Mouse (Mus musculus): ENCODE results near the gene Fam49a.

The Fam49a gene

GRCm38 (mm10) chr12:12274115-12274514, 12.2 kb downstream of the Fam49a start:
- DNase-seq = no peak

GRCm38 (mm10) chr12:12275124-12275779, 13.3 kb downstream of the Fam49a start:
- DNase-seq = no peak

DNA sequence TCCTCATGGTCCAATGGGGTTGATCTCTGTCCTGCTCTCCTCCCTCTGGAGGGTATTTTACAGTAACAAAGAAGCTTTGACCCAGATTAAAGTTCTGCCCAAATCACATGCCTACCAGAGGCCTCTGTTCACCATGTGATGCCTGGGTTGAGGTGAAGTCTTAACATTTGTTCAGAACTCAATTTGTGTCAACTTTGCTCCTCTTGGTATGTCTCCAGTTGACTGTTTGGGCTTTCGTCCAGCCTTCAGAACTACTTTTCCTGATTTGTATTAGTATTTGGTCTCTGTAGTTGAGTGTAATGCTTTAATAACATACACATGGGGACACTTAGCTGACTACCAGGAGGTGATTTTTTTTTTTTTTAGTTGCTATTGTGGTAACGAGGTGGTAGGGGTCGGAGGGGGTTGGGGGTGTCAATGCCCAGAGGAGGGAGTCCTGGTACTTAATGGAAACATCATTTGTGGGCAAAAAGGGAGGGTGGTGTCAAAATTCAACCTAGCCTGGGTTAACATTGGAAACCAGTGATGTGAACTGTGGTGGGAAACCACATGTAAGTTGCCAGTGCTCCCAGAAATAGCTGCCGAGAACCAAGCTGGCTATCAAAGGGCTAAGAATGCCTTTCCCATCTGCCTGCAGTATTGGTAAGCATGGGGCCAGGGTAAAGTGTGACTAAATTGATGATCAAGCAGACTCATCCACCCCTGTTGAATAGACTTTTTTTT, 16.0 kb downstream of the Fam49a start:
- DNase-seq = no peak

DNA sequence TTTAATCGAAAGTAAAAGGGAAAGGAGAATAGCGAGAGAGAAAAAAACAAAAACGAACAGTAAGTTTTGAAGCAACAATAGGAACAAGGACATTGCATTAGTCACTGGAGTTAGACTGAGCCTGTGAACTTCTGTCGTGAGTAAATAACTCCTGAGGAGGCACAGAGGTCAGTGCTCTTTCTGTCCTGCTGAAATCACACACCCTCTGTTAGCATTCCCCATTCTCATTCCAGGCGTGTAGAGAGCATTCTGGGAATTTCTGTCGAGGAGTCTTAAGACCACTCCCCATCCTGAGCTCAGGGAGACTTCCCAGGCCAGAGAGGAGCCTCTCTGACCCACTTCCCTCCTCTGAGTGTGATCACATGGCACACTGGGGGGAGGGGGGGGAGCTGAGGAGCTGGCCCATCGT, 16.5 kb downstream of the Fam49a start:
- no peak for DNase-seq

DNA sequence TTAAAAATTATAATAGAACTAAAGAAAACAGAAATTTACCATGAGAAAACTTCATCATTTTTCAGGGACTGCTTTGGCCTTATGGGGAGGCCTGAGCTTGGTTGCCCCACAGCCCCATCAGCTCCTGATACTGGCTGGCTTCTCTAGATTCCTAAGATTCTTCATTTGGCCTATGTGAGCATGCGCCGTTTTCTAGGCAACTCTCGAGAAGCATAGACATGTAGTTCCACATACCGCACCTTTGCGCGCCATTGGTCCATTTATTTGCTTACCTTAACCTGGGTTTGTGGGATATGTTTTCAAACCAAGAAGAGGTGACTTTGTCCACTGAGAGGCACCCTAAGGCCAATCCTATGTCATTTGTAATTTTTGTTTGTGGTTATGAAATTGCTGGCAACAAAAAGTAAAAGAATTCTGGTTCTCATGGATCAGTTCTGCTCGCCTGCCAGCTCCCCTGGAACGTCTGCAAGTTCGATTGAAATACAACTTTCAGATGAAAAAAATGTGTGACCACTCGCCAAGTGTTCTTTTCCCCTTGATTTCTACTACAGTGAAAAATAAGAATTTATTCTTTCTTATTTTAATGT, 21.9 kb downstream of the Fam49a start:
- no peak for DNase-seq

- DNase-seq = peak in 1 of 2 experiments; percentile 7
Measured at GRCm38 (mm10) chr12:12284521-12284920, 22.6 kb downstream of the Fam49a start.

- DNase-seq = peak in 1 of 2 experiments; percentile 9
Measured at GRCm38 (mm10) chr12:12287131-12287786, 25.3 kb downstream of the Fam49a start.

DNA sequence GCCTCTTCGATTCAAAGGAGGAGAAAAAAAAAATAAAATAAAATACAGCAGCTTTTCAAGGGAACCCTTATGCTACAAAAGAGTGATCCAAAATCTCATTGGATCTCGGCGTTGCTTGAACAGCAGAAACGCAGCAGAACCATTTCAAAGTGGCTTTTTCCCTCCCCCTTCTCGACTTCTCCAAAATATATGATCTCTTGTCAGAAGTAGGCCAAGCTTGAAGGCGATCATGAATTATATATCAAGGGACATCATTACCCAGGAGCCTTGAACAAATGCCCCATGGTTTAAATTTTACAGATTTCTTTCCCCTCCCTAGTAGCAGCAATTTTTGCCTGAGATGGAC, 25.8 kb downstream of the Fam49a start:
- DNase-seq = no peak

DNA sequence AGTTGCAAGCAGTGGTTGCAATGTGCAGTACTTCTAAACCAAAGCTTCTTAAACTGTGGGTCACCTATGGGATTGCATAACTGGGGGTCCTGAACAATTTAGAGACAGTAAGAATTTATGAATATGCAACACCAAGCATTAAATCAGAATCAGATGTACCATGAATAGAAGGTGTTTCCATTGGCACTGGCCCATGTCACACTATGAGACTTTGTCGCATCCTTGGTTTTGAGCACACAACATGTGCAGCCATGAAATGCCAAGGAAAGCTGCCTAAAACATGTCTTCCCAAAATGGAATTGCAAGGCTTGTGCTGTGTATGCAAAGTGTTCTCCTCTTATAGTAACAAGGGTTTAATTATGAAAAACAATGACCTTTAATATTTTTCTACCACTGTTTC, 26.6 kb downstream of the Fam49a start:
- no peak for DNase-seq

- DNase-seq = no peak
Measured at GRCm38 (mm10) chr12:12289636-12290035, 27.7 kb downstream of the Fam49a start.

GRCm38 (mm10) chr12:12292043-12292618, 30.2 kb downstream of the Fam49a start:
- DNase-seq = no peak

DNA sequence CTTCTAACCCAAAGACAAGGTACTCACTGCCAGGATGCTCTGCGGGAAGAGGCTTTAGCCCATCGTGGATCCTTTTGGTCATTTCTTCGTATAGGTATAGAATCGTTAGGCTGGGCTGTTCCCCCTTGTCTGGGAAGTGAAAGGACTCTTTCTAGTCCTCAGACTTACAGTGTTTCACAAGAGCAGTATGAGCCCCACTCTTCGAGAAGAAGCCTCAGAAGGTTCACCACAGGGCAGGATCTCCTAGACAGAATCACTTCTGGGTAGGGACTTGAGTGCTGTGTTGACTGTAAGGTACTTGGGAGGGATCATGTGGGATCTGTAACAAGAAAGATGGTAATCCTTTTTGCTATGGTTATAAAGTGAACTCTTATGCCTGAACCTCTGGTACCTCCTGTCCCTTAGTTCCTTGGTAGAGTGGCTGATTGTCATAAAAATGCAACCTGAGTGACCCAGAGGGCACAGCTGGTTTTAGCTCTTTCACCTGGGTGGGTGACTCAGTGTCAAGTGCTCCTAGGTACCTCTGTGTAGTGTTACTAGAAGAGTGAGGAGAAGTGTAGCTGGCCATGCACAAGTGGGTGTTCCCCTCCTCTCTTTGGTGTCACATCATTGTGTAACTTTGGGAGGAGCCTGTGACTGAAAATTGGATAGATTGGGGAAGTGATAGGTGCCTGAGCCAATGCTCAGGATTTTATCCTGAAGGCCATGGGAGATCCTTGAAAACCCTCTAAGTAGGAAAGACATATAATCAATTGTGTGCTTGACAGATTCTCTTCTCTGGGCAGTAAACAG, 32.6 kb downstream of the Fam49a start:
- DNase-seq = no peak

DNA sequence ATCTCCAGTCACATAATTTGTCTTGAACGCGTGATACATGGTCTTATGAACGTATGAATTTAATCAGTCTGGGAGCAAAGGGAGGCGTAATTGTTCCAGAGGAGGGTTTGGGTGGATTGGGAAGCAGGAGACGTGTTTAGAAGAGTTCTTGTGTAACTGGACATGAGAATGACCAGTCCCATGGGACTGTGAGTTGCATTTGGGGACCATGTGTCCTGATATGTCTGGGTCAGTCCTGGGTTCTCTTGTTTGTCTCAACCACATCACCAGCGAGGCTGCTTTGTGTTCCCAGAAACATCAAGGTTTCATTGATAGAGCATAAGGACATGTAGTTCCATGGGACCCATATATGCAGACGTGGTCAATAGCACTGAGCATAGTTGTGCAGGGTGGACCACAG, 36.5 kb downstream of the Fam49a start:
- no peak for DNase-seq

GRCm38 (mm10) chr12:12299303-12299702, 37.4 kb downstream of the Fam49a start:
- peak; percentile 73 to 80 for DNase-seq

DNA sequence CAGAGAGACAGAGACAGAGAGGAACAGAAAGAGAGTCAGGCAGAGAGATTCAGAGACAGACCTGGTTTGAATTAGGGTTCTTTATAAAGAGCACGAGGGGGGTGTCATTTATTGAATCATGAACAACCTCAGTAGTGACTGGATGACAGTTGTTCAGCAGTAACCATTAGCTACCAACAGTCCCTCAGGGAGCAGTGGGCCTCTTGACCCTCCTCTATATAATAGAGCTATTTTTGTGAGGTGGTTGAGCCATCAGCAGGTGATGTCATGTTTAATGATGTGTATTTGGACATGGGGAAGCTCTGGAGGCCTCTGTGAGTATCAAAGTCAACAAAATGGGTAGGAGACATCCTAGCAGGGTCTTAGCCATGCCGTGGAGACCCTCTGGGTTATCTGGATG, 39.2 kb downstream of the Fam49a start:
- DNase-seq = no peak

DNA sequence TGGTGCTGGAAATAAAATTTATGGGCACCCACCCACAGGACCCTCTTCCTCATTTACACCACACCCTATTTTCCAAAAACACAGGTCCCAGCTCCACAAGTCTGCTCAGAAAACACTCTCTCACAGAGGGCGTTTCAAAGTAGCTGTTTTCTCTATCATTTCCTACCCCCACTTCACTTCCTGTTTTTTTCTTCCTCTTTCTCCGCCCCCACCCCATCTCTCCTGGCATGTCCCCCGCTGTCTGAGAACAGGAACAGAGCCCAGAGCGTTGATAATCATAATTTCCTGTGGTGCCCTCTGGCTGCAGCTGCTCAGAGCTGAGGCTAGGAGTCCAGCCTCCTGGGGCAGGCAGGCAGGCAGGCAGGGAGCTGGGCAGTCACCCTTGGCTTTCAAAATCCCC, 39.9 kb downstream of the Fam49a start:
- DNase-seq = peak; percentile 36 to 54

GRCm38 (mm10) chr12:12306214-12306613, 44.3 kb downstream of the Fam49a start:
- no peak for DNase-seq

- no peak for DNase-seq
Measured at GRCm38 (mm10) chr12:12306814-12307213, 44.9 kb downstream of the Fam49a start.

- DNase-seq = no peak
Measured at GRCm38 (mm10) chr12:12307245-12307644, 45.3 kb downstream of the Fam49a start.

DNA sequence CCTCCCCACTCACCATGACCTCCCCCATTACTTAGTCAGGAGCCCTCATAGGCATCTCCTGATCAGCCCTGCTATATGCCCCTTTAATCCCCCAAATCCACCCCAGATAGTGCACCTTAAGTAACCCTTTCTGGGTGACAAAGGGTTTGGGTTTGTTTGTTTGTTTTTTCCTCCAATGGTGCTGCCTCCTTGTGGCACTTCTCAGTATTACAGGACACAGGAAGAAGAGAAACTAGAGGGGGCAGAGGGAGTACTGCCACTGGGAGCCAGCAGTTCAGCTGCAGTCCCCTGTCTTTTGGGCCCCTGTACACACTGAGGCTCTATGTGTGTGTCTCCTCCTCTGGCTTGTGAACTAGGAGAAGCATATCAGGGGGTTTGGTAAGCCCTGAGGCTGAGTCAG, 51.5 kb downstream of the Fam49a start:
- DNase-seq = no peak

GRCm38 (mm10) chr12:12313919-12314318, 52.0 kb downstream of the Fam49a start:
- no peak for DNase-seq

- DNase-seq = no peak
Measured at GRCm38 (mm10) chr12:12314326-12314725, 52.4 kb downstream of the Fam49a start.

GRCm38 (mm10) chr12:12315011-12315410, 53.1 kb downstream of the Fam49a start:
- peak in 1 of 2 experiments; percentile 19 for DNase-seq

Measured in kidney, postnatal 4 days (tissue).